Mouse (Mus musculus) limb, embryonic 13.5 days (tissue): ENCODE measurements around the gene Crip2. TPM values are rescaled to one million over a fixed set of nuclear protein-coding genes. Genes with fewer than 3 reads are reported as not detected.

Experiments used
- ATAC-seq: fragments of 200-750 bp; cut with Nextera tagmentation; 2 replicates; pipeline ENCODE4 v1.8.0; 2017; ENCODE audit warnings: low read depth, moderate number of reproducible peaks, moderate TSS enrichment; ENCODE audit not compliant: low FRiP score
- H3K27ac ChIP-seq: fragments of 300-500 bp; sonication (generic); 2 replicates; pipeline ENCODE4 v1.5.1; 2015; ENCODE audit warnings: inconsistent platforms, mild to moderate bottlenecking, moderate library complexity
- H3K27me3 ChIP-seq: fragments of 300-500 bp; sonication (generic); 2 replicates; pipeline ENCODE4 v1.6.1; 2015; ENCODE audit warnings: mild to moderate bottlenecking, inconsistent platforms
- H3K36me3 ChIP-seq: fragments of 300-500 bp; sonication (generic); 2 replicates; pipeline ENCODE4 v1.6.1; 2015; ENCODE audit warnings: inconsistent platforms, mild to moderate bottlenecking, moderate library complexity
- H3K4me1 ChIP-seq: fragments of 300-500 bp; sonication (generic); 2 replicates; pipeline ENCODE4 v1.6.1; 2015; ENCODE audit warnings: inconsistent platforms
- H3K4me2 ChIP-seq: fragments of 300-500 bp; sonication (generic); replicated peaks from 2 replicates; pipeline ENCODE4 v1.6.1; 2015; ENCODE audit warnings: inconsistent platforms, mild to moderate bottlenecking, moderate library complexity
- H3K4me3 ChIP-seq: fragments of 300-500 bp; sonication (generic); 2 replicates; pipeline ENCODE4 v1.5.1; 2015; ENCODE audit warnings: moderate library complexity, mild to moderate bottlenecking, inconsistent platforms
- H3K9ac ChIP-seq: fragments of 300-500 bp; sonication (generic); 2 replicates; pipeline ENCODE4 v1.6.1; 2015; ENCODE audit warnings: mild to moderate bottlenecking, inconsistent platforms
- H3K9me3 ChIP-seq: fragments of 300-500 bp; sonication (generic); 2 replicates; pipeline ENCODE4 v1.6.1; 2016; ENCODE audit warnings: inconsistent platforms
- WGBS: fragments of 180-500 bp; shearing (Covaris S2); methylation state at CpG from one replicate; pipeline ENCODE4 v1.1.7; 2015; 5-methylcytosine and 5-hydroxymethylcytosine counted together
- polyA plus RNA-seq: library from polyadenylated mRNA; unstranded; fragments of >200 nt; fragmentation: Nextera tagmentation; extraction: Ambion mirVana; gene quantifications from 2 replicates; pipeline ENCODE4 v1.2.1, GENCODE M21; 2015

Crip2 gene
- polyA plus RNA-seq, 1 experiment from 2014 or later: 70.4 TPM

DNA sequence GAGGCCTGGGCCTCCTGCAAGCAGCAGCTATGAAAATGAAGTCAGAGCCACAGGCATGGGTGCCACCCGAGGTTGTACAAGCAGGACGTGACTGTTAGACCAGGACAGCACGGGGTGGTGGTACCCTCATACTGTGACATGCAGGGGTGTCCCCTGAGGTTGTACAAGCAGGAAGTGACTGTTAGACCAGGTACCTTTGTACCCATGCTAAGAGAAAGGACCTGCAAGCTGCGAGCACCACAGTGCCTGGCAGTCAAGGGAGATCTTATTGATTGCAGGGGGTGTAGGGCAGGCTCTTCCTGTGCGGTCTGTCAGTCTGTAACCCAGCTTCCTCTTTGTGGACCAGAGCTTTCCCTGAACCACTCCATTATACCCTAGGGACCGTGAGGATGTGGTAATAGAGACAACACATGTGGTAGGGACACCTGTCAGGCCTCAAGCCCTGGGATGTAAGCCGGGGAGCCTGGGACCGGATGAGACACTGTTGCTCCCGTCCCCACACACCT lies 28.0 kb downstream of the Crip2 start:
- Histone ChIP-seq H3K27ac (no peak overlapping the region), H3K27me3 (no peaks in the 10 kb centered on the region), H3K4me1 (no peaks in the 10 kb centered on the region), H3K4me2 (no peak overlapping the region), H3K36me3 (peaks cover 10% of the 10 kb centered on the region), H3K9ac (no peak overlapping the region), H3K9me3 (no peaks in the 10 kb centered on the region), H3K4me3 (no peak overlapping the region)
- 84% methylated on average over 9 of the region's 9 CpGs for WGBS
- no peak for ATAC-seq

DNA sequence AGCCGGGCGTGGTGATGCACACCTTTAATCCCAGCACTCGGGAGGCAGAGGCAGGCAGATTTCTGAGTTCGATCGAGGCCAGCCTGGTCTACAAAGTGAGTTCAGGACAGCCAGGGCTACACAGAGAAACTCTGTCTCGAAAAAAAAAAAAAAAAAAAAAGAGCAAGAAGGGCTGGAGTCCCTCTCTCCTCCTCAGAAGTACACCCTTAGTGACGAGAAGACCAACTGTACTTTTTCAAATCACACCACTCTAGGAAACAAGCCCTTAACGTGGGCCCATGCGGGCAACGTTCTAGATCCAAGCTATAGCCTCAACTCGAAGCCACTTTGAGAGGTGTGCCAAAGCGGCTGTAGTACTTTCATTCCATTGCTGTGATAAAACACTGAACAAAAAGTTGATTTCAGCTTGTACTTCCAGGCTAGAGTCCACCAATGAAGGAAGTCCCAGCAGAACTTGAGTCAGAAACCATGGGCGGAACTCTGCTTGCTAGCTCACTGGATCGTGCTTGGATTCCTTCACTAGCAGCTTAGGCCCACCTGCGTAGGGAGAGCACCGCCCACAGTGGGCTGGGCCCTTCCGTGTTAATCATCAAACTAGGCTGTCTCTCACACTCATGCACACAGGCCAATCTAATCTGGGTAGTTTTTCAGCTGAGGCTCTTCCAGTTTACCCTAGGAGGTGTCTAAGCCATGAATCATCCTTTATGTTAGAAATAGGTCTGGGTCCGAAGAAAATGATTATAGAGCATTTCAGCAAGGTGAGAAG lies 37.1 kb downstream of the Crip2 start:
- no peak overlapping the region for H3K27ac ChIP-seq
- H3K4me2 ChIP-seq: no peak overlapping the region
- 87% methylated on average over 18 of the region's 18 CpGs for WGBS
- H3K9ac ChIP-seq: no peak overlapping the region
- H3K27me3 ChIP-seq: no peaks in the 10 kb centered on the region
- H3K4me1 ChIP-seq: no peaks in the 10 kb centered on the region
- no peak overlapping the region for H3K4me3 ChIP-seq
- no peaks in the 10 kb centered on the region for H3K36me3 ChIP-seq
- ATAC-seq: no peak
- H3K9me3 ChIP-seq: no peaks in the 10 kb centered on the region

- Histone ChIP-seq H3K9me3 (no peaks in the 10 kb centered on the region), H3K9ac (no peak overlapping the region), H3K27me3 (peaks cover 13% of the 10 kb centered on the region), H3K36me3 (no peaks in the 10 kb centered on the region), H3K4me2 (no peak overlapping the region), H3K4me3 (no peak overlapping the region), H3K27ac (no peak overlapping the region), H3K4me1 (peaks cover 6% of the 10 kb centered on the region)
- WGBS: 54% methylated on average over 4 of the region's 4 CpGs
- no peak for ATAC-seq
These were observed 41.0 kb downstream of the Crip2 start for GRCm38 (mm10) chr12:113181020-113181419.

- peaks cover 20% of the 10 kb centered on the region for H3K36me3 ChIP-seq
- H3K4me1 ChIP-seq: peaks cover 28% of the 10 kb centered on the region
- peak overlapping the region; percentile 78; the same call in 1 of the 2 replicates for H3K9ac ChIP-seq
- H3K4me3 ChIP-seq: no peak overlapping the region
- no peak for ATAC-seq
- no peak overlapping the region for H3K27ac ChIP-seq
- peak overlapping the region; percentile 92 for H3K4me2 ChIP-seq
- H3K9me3 ChIP-seq: 0 out of 2 replicates have a peak, but pooled peaks cover 4% of the 10 kb centered on the region
- WGBS: 61% methylated on average over 5 of the region's 5 CpGs
- peaks cover 32% of the 10 kb centered on the region for H3K27me3 ChIP-seq
These were observed 44.9 kb downstream of the Crip2 start for GRCm38 (mm10) chr12:113184945-113185344.

GRCm38 (mm10) chr12:113185442-113186291 lies 45.6 kb downstream of the Crip2 start, which contains the start of gene Tmem121:
Gene Tmem121 (plus strand): TSS chr12:113185930.
- ATAC-seq: peak; percentile 74
- Histone ChIP-seq H3K9me3 (0 out of 2 replicates have a peak, but pooled peaks cover 4% of the 10 kb centered on the region), H3K9ac (peak within 1 kb of the TSS; percentile 78), H3K4me2 (peak within 1 kb of the TSS; percentile 92), H3K27ac (no peak within 1 kb of the TSS), H3K4me3 (peak within 1 kb of the TSS; percentile 60), H3K36me3 (peaks cover 27% of the 10 kb centered on the region), H3K27me3 (peaks cover 32% of the 10 kb centered on the region), H3K4me1 (peaks cover 28% of the 10 kb centered on the region)
- WGBS: 3% methylated on average over 50 of the region's 63 CpGs

- WGBS: 36% methylated on average over 12 of the region's 12 CpGs
- peaks cover 32% of the 10 kb centered on the region for H3K27me3 ChIP-seq
- 0 out of 2 replicates have a peak, but pooled peaks cover 4% of the 10 kb centered on the region for H3K9me3 ChIP-seq
- H3K4me2 ChIP-seq: peak overlapping the region; percentile 92
- peaks cover 28% of the 10 kb centered on the region for H3K4me1 ChIP-seq
- peak overlapping the region; percentile 60 for H3K4me3 ChIP-seq
- H3K27ac ChIP-seq: no peak overlapping the region
- H3K36me3 ChIP-seq: peaks cover 35% of the 10 kb centered on the region
- H3K9ac ChIP-seq: peak overlapping the region; percentile 78
- no peak for ATAC-seq
These were observed 46.4 kb downstream of the Crip2 start for GRCm38 (mm10) chr12:113186326-113187010.

- Histone ChIP-seq H3K27me3 (peaks cover 32% of the 10 kb centered on the region), H3K4me1 (peaks cover 28% of the 10 kb centered on the region)
These were observed 47.0 kb downstream of the Crip2 start for GRCm38 (mm10) chr12:113187011-113187375.

DNA sequence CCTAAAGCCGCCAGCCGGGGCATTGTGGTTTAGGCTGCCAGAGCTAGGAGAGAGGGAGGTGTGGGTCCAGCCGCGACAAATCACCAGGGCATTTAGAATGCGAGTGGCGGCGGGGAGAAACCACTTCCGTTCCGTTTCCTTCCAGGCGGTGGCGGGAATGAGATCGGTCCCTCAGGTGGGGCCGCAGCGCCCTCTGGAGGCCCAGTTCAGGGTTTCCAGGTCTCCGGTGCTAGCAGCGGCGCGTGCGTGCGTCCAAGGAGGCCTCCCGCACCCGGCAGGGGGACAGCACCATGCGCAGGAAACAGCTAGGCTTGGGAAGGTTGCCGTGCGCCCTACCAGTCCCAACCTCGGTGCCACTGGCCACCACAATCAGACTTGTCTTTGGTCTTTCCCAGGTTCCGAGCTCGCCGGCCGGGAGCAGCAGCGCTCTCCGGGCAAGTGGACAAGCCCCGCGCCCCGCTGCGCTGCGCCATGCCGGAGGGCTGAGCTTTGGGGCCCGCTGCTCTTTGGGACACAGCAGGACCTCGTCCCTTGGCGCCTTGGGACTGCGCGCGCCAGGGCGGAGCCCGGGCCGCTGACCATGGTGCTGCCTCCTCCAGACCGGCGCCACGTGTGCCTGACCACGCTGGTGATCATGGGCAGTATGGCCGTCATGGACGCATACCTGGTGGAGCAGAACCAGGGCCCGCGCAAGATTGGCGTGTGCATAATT lies 47.7 kb downstream of the Crip2 start:
- Histone ChIP-seq H3K9ac (peak overlapping the region; percentile 46), H3K27ac (no peak overlapping the region), H3K4me2 (peak overlapping the region; percentile 92), H3K4me3 (peak overlapping the region; percentile 60), H3K36me3 (peaks cover 35% of the 10 kb centered on the region), H3K27me3 (peaks cover 32% of the 10 kb centered on the region), H3K4me1 (peaks cover 28% of the 10 kb centered on the region), H3K9me3 (0 out of 2 replicates have a peak, but pooled peaks cover 4% of the 10 kb centered on the region)
- ATAC-seq: peak; percentile 45; the same call in 1 of the 2 replicates
- WGBS: 3% methylated on average over 56 of the region's 56 CpGs

More at GRCm38 (mm10) chr12:113187011-113187375, 47.0 kb downstream of the Crip2 start:
- Histone ChIP-seq H3K9me3 (0 out of 2 replicates have a peak, but pooled peaks cover 4% of the 10 kb centered on the region), H3K4me3 (peak overlapping the region; percentile 60), H3K36me3 (peaks cover 35% of the 10 kb centered on the region), H3K27ac (no peak overlapping the region), H3K4me2 (peak overlapping the region; percentile 92), H3K9ac (no peak overlapping the region)
- ATAC-seq: no peak
- 39% methylated on average over 4 of the region's 4 CpGs for WGBS

DNA sequence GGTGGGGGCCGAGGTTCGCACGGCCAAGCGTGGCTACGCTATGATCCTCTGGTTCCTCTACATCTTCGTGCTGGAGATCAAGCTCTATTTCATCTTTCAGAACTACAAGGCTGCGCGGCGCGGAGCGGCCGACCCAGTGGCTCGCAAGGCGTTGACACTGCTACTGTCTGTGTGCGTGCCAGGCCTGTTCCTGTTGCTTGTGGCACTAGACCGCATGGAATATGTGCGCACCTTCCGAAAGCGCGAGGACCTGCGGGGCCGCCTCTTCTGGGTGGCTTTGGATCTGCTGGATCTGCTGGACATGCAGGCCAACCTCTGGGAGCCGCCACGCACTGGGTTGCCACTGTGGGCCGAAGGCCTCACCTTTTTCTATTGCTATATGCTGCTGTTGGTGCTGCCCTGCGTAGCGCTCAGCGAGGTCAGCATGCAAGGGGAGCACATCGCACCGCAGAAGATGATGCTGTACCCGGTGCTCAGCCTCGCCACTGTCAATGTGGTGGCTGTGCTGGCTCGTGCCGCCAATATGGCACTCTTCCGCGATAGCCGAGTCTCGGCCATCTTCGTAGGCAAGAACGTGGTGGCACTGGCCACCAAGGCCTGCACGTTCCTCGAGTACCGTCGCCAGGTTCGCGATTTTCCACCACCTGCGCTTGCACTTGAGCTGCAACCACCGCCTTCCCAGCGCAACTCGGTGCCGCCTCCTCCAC lies 48.5 kb downstream of the Crip2 start:
- Histone ChIP-seq H3K4me2 (peak overlapping the region; percentile 92), H3K9ac (no peak overlapping the region), H3K27me3 (peaks cover 32% of the 10 kb centered on the region), H3K4me1 (peaks cover 28% of the 10 kb centered on the region), H3K27ac (no peak overlapping the region), H3K36me3 (peaks cover 35% of the 10 kb centered on the region), H3K9me3 (0 out of 2 replicates have a peak, but pooled peaks cover 4% of the 10 kb centered on the region), H3K4me3 (peak overlapping the region; percentile 60)
- WGBS: 86% methylated on average over 49 of the region's 51 CpGs
- ATAC-seq: no peak

GRCm38 (mm10) chr12:113193423-113193822 lies 53.4 kb downstream of the Crip2 start:
- H3K27me3 ChIP-seq: peaks cover 3% of the 10 kb centered on the region; the same call in 1 of the 2 replicates
- H3K4me1 ChIP-seq: no peaks in the 10 kb centered on the region
- WGBS: 58% methylated on average over 2 of the region's 2 CpGs
- H3K9me3 ChIP-seq: peaks cover 13% of the 10 kb centered on the region; the same call in 1 of the 2 replicates
- peaks cover 30% of the 10 kb centered on the region for H3K36me3 ChIP-seq
- ATAC-seq: no peak
- H3K4me3 ChIP-seq: no peak overlapping the region
- H3K27ac ChIP-seq: no peak overlapping the region
- H3K4me2 ChIP-seq: no peak overlapping the region
- no peak overlapping the region for H3K9ac ChIP-seq
